Mouse (Mus musculus) left cerebral cortex, adult 11 months (tissue): ENCODE measurements around the gene AK157302.
"Not testable (repeated sequence)": the region's sequence is repeated elsewhere in the genome, so short reads cannot be mapped to it uniquely, and the experiment has no call there.

ENCODE experiments used
- DNase-seq: peaks from one replicate; pipeline ENCODE4 v3.0.0; 2022; ENCODE audit warnings: low spot score

AK157302 gene

DNA sequence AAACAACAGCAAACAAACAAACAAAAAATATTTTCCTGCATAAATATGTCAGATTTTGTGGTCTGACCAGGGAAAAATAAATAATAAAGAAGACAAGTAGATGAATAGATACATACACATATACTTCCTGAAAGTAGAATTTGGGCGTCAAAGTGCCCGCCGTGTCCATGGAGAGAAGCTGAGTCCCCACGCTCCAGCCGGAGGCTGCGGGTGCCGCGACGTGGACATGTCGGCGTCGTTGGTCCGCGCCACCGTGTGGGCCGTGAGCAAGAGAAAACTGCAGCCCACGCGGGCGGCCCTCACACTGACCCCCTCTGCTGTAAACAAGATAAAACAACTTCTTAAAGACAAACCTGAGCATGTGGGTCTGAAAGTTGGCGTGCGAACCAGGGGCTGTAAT lies at the start of gene AK157302:
AK157302 (plus strand) TSS at position 144 of the 400 bp plus-strand sequence.
- DNase-seq: no peak

DNA sequence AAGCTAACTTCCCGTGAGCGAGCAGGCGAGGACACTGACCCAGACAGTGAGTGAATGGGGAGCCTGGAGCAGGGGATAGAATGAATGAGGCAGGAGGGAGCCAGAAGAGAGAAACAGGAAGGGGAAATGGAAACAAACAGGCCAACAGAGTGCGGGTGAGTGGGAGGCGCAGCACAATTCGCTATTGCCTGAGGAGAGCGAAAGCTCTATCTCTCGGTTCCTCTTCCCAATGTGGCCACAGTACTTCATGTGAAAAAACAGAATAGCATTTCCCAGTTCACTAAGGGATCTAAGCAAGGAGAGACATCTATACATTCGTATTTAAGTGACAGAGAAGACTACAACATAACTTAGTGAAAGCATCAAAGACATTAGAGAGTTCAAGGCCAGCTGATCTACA lies 48.2 kb upstream of the AK157302 start:
- no peak for DNase-seq

DNA sequence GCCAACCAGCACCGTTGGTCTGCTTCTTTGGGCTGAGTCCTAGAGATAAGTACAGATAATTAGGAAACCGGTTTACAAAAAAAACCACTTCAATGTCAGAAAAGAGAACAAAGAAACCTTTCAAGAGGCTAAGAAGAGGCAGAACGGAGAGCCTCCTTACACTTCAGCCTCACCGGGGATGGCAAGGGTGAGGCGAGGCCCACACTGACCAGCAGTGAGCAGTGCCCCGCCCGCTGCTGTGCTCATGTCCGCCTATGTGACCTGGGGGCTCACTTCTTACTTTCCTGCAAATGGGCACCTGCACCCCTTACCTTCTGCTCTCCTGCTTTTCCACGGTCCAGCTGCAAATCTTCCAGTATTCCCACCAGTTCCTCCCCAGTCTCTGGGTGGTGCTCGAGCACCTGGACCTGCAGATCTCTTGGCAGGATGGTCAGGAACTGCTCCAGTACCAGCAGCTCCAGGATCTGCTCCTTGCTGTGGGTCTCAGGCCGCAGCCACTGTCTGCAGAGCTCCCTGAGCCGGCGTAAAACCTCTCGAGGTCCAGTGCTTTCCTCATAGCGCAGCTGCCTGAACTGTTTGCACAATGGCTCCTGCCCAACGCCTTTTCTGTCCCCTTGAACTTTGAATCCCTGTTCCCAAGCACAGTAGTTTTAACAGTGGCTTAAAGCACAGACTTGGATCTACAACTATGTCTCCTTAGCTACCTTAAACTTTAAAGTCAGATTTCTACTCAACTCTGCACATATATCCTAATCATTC lies 47.0 kb upstream of the AK157302 start:
- no peak for DNase-seq

DNA sequence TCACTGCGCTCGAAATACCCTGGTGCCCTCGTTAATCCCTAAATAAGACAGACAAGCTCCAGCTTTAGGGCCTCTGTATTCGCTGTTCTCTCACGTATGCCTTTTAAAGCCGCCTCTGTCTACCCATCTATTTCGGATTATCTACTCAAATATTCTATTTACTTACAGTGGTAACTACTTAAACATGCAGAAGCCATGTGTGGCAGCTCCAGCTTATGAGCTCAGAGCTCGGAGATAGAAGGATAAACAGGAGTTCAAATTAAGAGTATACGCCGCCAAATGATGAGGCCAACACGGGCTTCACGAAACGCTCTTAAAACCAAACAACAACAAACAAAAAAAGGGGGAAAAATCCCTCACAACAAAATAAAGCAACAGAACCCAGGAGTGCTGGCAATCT lies 42.0 kb upstream of the AK157302 start:
- no peak for DNase-seq

GRCm38 (mm10) chr13:21453449-21453848 lies 41.6 kb upstream of the AK157302 start, which contains the start of gene Zscan26:
Gene Zscan26, minus strand, starts transcription at chr13:21453730.
- DNase-seq: peak; percentile 68

- no peak for DNase-seq
Observed at GRCm38 (mm10) chr13:21454133-21454532, 40.9 kb upstream of the AK157302 start.

GRCm38 (mm10) chr13:21456347-21456746 lies 38.7 kb upstream of the AK157302 start:
- DNase-seq: no peak

DNA sequence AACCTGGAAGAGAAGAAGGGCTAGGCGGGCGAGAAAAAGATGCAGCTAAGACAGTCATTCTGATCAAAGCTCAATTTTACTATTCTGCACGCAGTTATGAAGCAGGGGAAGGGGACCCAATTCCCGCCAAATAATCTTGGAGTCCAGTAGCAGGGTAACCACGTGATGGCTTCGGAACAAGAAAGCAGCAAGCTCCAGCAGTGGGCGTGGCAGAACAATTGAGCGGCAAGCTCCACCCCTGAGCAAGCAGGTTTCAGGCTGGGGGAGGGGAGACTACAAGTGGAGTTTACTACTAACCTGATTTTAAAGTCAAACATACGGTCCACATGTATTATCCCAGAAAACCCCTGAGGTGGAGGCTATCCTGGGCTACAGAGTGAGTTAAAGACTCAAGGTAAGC lies 32.5 kb upstream of the AK157302 start:
- not testable (repeated sequence) for DNase-seq

DNA sequence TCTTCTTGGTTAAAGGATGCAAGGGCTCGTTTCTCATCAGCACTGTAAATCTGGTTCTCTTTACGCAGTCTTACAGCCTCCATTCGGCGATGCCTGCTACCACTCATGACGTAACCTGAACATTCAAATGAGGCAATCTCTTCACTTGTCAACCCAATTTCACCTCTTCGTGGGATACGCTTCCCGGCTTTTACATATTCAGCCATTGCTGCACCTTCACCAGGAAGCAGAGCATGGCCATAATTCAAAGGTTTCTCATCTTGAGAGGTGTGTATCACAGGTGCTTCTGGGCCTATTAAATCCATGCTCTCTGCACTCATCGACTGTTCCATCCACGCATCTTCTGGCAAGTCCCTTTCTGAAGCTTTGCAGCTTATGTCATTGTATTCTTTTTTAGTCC lies 27.7 kb upstream of the AK157302 start:
- no peak for DNase-seq

- peak; percentile 48 for DNase-seq
Observed at GRCm38 (mm10) chr13:21468061-21469019, 26.7 kb upstream of the AK157302 start, which contains the start of gene Nkapl. Gene Nkapl, minus strand, starts transcription at chr13:21468509.

DNA sequence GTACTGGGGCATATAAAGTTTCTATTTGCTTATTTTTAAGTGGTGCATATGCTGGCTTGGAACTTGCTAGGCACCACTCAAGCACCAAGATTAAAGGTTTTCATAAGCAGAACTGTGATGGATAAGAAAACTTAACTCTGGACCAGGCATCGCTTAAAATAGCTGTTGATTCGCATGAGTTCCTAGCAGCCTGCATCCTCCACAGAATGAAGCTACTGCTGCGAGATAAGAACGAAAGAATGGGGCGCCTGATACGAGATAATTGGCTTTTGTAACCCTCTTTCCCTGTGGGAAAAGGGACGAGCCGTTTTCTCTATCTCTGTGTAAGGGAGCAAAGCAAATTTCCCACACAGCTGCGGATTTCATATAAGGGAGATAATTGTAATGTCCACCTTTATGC lies 25.9 kb upstream of the AK157302 start:
- DNase-seq: no peak

GRCm38 (mm10) chr13:21472427-21472826 lies 22.6 kb upstream of the AK157302 start:
- no peak for DNase-seq

GRCm38 (mm10) chr13:21478759-21479670 lies 16.0 kb upstream of the AK157302 start, which contains the start of the genes Zkscan4 and Gm10065:
Gene Zkscan4, plus strand, starts transcription at chr13:21478907.
Gene Gm10065, minus strand, starts transcription at chr13:21479441.
- peak; percentile 57 for DNase-seq

DNA sequence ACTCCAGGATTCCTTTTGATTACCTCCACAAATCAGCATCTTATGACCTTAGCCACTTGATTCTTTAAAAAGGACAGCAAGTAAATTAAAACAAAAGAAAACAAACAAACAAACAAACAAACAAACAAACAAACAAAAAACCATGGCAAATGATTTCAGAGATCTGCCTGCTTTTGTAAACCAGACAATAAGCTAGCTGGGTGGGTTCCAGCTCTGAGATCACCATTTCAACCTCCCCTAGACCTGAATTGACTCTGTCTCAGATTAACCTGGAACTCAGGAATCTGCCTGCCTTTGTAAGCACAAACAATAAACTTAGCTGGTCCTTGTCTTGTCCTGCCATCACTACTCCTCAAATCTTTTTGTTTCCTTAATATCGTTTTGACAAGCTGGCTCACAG lies 8.1 kb upstream of the AK157302 start:
- no peak for DNase-seq

- DNase-seq: no peak
Observed at GRCm38 (mm10) chr13:21492847-21493246, 2.2 kb upstream of the AK157302 start.

DNA sequence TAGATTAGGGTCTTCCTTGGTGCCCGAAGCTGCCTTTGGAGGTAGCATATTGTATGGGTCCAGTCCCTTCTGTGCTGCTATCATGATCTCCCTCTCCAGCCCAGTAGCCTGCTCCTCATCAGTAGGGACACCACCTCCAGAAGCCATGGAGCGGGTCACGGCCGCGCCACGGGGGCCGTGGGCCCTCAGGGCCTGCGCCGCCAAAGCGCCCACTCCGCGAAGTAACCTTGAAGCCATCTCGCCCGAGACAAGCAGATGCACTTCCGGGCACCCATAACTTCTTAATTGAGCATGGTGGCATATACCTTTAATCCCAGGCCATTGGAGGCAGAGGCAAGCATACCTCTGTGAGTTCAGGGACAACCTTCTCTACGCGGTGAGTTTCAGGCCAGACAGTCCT lies 6.2 kb downstream of the AK157302 start, which contains the start of gene Gm11273:
Gm11273 (minus strand) TSS at position 237 of the 400 bp plus-strand sequence.
- not testable (repeated sequence) for DNase-seq

DNA sequence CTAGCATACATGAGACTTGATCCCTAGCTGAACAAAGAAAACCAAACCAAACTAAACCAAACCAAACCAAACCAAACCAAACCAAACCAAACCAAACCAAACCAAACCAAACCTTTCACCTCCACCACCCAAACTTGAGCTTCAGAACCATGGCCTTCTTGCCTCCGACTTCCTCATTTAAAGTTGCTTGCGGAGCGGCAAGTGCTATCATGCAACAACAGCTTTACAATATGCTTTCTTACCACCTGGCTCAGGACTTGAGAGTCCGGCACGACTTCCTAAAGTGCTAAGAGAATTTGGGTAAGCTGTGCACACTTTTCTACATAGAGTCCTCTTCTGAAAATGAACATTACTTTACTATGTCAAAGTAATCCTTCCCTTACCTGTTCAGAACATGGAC lies 7.3 kb downstream of the AK157302 start:
- DNase-seq: no peak

DNA sequence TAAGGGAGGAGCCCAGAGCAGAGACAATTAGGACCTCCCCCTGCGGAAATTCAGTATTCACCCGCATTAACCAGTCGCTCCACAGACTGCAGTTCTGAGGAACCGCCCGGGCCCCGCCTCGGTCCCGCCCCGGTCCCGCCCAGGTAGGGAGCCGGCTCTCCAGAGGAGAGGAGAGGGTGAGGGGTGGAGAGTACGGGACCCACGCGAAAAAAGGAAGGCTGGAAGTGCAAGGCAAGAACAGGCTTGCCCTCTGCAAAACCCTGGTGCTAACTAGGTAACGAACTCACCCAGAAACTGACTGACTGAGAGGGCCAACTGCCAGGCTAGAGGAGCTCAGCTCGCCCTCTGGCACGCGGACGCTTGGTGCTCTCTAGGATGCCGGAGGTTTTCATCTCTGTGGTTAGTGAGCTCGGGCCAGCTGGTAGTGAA lies 11.2 kb downstream of the AK157302 start:
- DNase-seq: peak; percentile 58

GRCm38 (mm10) chr13:21530136-21530535 lies 35.1 kb downstream of the AK157302 start:
- DNase-seq: no peak

GRCm38 (mm10) chr13:21530781-21531201 lies 35.8 kb downstream of the AK157302 start, which contains the start of gene Zkscan8:
Gene Zkscan8, minus strand, starts transcription at chr13:21531120.
- peak; percentile 72 for DNase-seq

DNA sequence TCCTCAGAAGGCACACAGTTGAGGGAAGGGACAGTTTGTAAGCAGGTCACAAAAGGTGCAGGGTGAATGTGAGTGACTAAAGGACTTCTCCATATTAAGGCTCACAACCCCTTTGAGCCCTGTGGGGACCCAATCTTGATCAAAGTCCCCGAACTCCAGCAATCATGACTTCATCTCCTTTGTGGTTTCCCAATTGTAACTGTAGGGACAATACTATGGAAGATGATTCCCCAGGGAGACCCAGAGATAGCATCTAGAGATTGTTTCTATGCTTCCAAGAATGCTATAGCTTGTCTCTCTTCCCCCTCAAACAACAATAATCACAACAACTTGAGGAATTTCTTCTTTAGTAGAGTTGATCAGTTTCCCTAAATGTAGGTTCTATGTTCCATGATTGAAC lies 47.7 kb downstream of the AK157302 start, which contains the start of gene Olfr1366:
Olfr1366 (minus strand) TSS at position 101 of the 400 bp plus-strand sequence.
- DNase-seq: no peak
